Mouse (Mus musculus): Measurements from ENCODE around the gene Mxi1. TPM values are rescaled to one million over a fixed set of nuclear protein-coding genes. Genes with fewer than 3 reads are reported as not detected.

Gene Mxi1
- polyA plus RNA-seq, 1 experiment from 2014 or later: 43.0 TPM

GRCm38 (mm10) chr19:53343174-53343881, 33.0 kb downstream of the Mxi1 start:
- no peak overlapping the region for H3K4me2 ChIP-seq (replicated peaks; ENCODE audit: low read depth, low read length)
- DNase-seq (ENCODE audit: low spot score): no peak
- no peak overlapping the region for H3K4me3 ChIP-seq (ENCODE audit: low read depth, low read length)
- no peaks in the 10 kb centered on the region for H3K27me3 ChIP-seq (replicated peaks; ENCODE audit: insufficient read depth, low read length)
- H3K9ac ChIP-seq (replicated peaks; ENCODE audit: low read depth): no peak overlapping the region
- H3K27ac ChIP-seq (ENCODE audit: low read length): no peak overlapping the region
- TF ChIP-seq EP300 (IDR thresholded peaks at IDR 0.05) (no peak), CTCF (IDR thresholded peaks at IDR 0.05) (no peak)
- 0 out of 2 replicates have a peak, but pooled peaks cover 3% of the 10 kb centered on the region for H3K36me3 ChIP-seq (ENCODE audit: insufficient read depth, low read length)
- no peak for ATAC-seq
- H3K9me3 ChIP-seq (ENCODE audit: low read length): no peaks in the 10 kb centered on the region
- H3K4me1 ChIP-seq (ENCODE audit: insufficient read depth, low read depth, low read length): no peaks in the 10 kb centered on the region
- 91% methylated on average over 13 of the region's 13 CpGs for WGBS

- Histone ChIP-seq H3K9ac (replicated peaks; ENCODE audit: low read depth) (no peak overlapping the region), H3K27me3 (replicated peaks; ENCODE audit: insufficient read depth, low read length) (no peaks in the 10 kb centered on the region), H3K4me2 (replicated peaks; ENCODE audit: low read depth, low read length) (no peak overlapping the region), H3K27ac (ENCODE audit: low read length) (no peak overlapping the region), H3K9me3 (ENCODE audit: low read length) (no peaks in the 10 kb centered on the region), H3K4me3 (ENCODE audit: low read depth, low read length) (no peak overlapping the region), H3K4me1 (ENCODE audit: insufficient read depth, low read depth, low read length) (no peaks in the 10 kb centered on the region), H3K36me3 (ENCODE audit: insufficient read depth, low read length) (0 out of 2 replicates have a peak, but pooled peaks cover 3% of the 10 kb centered on the region)
- WGBS: 86% methylated on average over 16 of the region's 16 CpGs
- ATAC-seq: no peak
- DNase-seq (ENCODE audit: low spot score): no peak
- TF ChIP-seq EP300 (IDR thresholded peaks at IDR 0.05): no peak
- TF ChIP-seq CTCF (IDR thresholded peaks at IDR 0.05): no peak
Measured at GRCm38 (mm10) chr19:53344062-53344461, 33.7 kb downstream of the Mxi1 start.

GRCm38 (mm10) chr19:53345766-53346165, 35.4 kb downstream of the Mxi1 start:
- Histone ChIP-seq H3K27ac (ENCODE audit: low read length) (no peak overlapping the region), H3K4me1 (ENCODE audit: insufficient read depth, low read depth, low read length) (no peaks in the 10 kb centered on the region), H3K9ac (replicated peaks; ENCODE audit: low read depth) (no peak overlapping the region), H3K27me3 (replicated peaks; ENCODE audit: insufficient read depth, low read length) (no peaks in the 10 kb centered on the region), H3K9me3 (ENCODE audit: low read length) (no peaks in the 10 kb centered on the region), H3K4me3 (ENCODE audit: low read depth, low read length) (no peak overlapping the region), H3K36me3 (ENCODE audit: insufficient read depth, low read length) (0 out of 2 replicates have a peak, but pooled peaks cover 3% of the 10 kb centered on the region), H3K4me2 (replicated peaks; ENCODE audit: low read depth, low read length) (no peak overlapping the region)
- no peak for TF ChIP-seq CTCF (IDR thresholded peaks at IDR 0.05)
- TF ChIP-seq EP300 (IDR thresholded peaks at IDR 0.05): no peak
- ATAC-seq (no peak), DNase-seq (ENCODE audit: low spot score) (no peak)
- WGBS: 77% methylated on average over 14 of the region's 14 CpGs

- DNase-seq (ENCODE audit: low spot score) (no peak), ATAC-seq (no peak)
- no peaks in the 10 kb centered on the region for H3K27me3 ChIP-seq (replicated peaks; ENCODE audit: insufficient read depth, low read length)
- TF ChIP-seq EP300 (IDR thresholded peaks at IDR 0.05) (no peak), CTCF (IDR thresholded peaks at IDR 0.05) (no peak)
- H3K4me3 ChIP-seq (ENCODE audit: low read depth, low read length): no peak overlapping the region
- H3K4me1 ChIP-seq (ENCODE audit: insufficient read depth, low read depth, low read length): no peaks in the 10 kb centered on the region
- 92% methylated on average over 7 of the region's 7 CpGs for WGBS
- no peak overlapping the region for H3K9ac ChIP-seq (replicated peaks; ENCODE audit: low read depth)
- H3K4me2 ChIP-seq (replicated peaks; ENCODE audit: low read depth, low read length): no peak overlapping the region
- H3K9me3 ChIP-seq (ENCODE audit: low read length): no peaks in the 10 kb centered on the region
- no peaks in the 10 kb centered on the region for H3K36me3 ChIP-seq (ENCODE audit: insufficient read depth, low read length)
- H3K27ac ChIP-seq (ENCODE audit: low read length): no peak overlapping the region
Measured at GRCm38 (mm10) chr19:53353864-53354263, 43.5 kb downstream of the Mxi1 start.

- Histone ChIP-seq H3K9me3 (ENCODE audit: low read length) (no peaks in the 10 kb centered on the region), H3K9ac (replicated peaks; ENCODE audit: low read depth) (no peak overlapping the region), H3K27ac (ENCODE audit: low read length) (no peak overlapping the region), H3K4me3 (ENCODE audit: low read depth, low read length) (no peak overlapping the region), H3K4me2 (replicated peaks; ENCODE audit: low read depth, low read length) (no peak overlapping the region), H3K36me3 (ENCODE audit: insufficient read depth, low read length) (no peaks in the 10 kb centered on the region), H3K27me3 (replicated peaks; ENCODE audit: insufficient read depth, low read length) (no peaks in the 10 kb centered on the region), H3K4me1 (ENCODE audit: insufficient read depth, low read depth, low read length) (no peaks in the 10 kb centered on the region)
- no peak for TF ChIP-seq CTCF (IDR thresholded peaks at IDR 0.05)
- TF ChIP-seq EP300 (IDR thresholded peaks at IDR 0.05): no peak
- ATAC-seq (no peak), DNase-seq (ENCODE audit: low spot score) (no peak)
- 77% methylated on average over 7 of the region's 7 CpGs for WGBS
Measured at GRCm38 (mm10) chr19:53354271-53355000, 44.1 kb downstream of the Mxi1 start.

- DNase-seq (ENCODE audit: low spot score): no peak
- 84% methylated on average over 16 of the region's 16 CpGs for WGBS
- H3K27ac ChIP-seq (ENCODE audit: low read length): no peak overlapping the region
- H3K4me2 ChIP-seq (replicated peaks; ENCODE audit: low read depth, low read length): no peak overlapping the region
- no peaks in the 10 kb centered on the region for H3K4me1 ChIP-seq (ENCODE audit: insufficient read depth, low read depth, low read length)
- no peak for ATAC-seq
- TF ChIP-seq EP300 (IDR thresholded peaks at IDR 0.05): no peak
- no peak for TF ChIP-seq CTCF (IDR thresholded peaks at IDR 0.05)
- no peaks in the 10 kb centered on the region for H3K27me3 ChIP-seq (replicated peaks; ENCODE audit: insufficient read depth, low read length)
- no peak overlapping the region for H3K4me3 ChIP-seq (ENCODE audit: low read depth, low read length)
- H3K9me3 ChIP-seq (ENCODE audit: low read length): no peaks in the 10 kb centered on the region
- no peak overlapping the region for H3K9ac ChIP-seq (replicated peaks; ENCODE audit: low read depth)
- no peaks in the 10 kb centered on the region for H3K36me3 ChIP-seq (ENCODE audit: insufficient read depth, low read length)
Measured at GRCm38 (mm10) chr19:53355065-53355464, 44.7 kb downstream of the Mxi1 start.

Data from lung, postnatal 0 days (tissue).